Mouse (Mus musculus): Measurements from ENCODE around the gene Ntrk3. TPM values are rescaled to one million over a fixed set of nuclear protein-coding genes. Genes with fewer than 3 reads are reported as not detected.

Ntrk3 gene
- polyA plus RNA-seq, 1 experiment from 2014 or later: 21.1 TPM

DNA sequence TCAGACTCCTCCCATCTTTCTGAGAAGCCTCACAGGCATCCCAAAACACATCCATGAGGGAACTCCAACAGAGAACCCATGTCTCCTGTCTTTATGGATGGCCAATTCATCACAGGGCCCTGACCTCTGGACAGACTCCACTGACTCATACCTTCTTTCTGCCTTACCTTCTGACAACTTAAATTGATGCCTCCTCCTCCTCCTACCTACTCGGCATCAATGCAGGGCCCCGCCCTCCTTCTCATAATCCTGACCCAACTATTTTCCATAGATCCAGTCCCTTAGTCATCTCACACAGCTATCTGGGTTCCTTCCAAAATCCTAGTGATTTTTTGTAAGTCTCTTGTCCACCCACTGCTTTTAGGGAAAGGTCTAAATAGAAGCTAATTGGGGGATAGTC lies 78.0 kb downstream of the Ntrk3 start:
- WGBS: 82% methylated on average over 2 of the region's 2 CpGs
- Histone ChIP-seq H3K27me3 (no peaks in the 10 kb centered on the region), H3K36me3 (no peaks in the 10 kb centered on the region), H3K9ac (no peak overlapping the region), H3K9me3 (no peaks in the 10 kb centered on the region), H3K4me1 (replicated peaks) (peaks cover 8% of the 10 kb centered on the region), H3K27ac (no peak overlapping the region), H3K4me2 (no peak overlapping the region), H3K4me3 (no peak overlapping the region)
- ATAC-seq (ENCODE audit: low FRiP score): no peak

DNA sequence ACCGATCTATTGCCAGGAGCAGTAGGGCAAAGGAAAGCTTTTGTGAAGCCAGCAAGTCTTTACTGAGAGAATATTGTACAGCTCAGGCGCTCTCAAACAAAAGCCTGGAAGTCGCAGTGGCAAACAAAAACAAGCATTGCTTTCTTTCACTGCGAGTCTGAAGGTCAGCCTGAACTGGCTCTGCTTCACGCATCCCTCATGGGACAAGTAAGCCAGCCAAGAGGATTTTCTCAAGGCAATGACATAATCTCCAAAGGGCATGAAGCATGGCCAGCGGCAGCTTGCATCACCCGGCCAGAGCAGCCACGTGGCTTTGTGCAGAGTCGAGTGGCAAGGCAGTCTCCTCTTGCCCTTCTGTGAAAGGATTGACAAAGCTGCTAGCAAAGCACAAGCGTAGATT lies 79.8 kb downstream of the Ntrk3 start:
- 41% methylated on average over 10 of the region's 10 CpGs for WGBS
- no peak overlapping the region for H3K27ac ChIP-seq
- peaks cover 12% of the 10 kb centered on the region for H3K4me1 ChIP-seq (replicated peaks)
- peak; percentile 23; the same call in 1 of the 2 replicates for ATAC-seq (ENCODE audit: low FRiP score)
- no peaks in the 10 kb centered on the region for H3K27me3 ChIP-seq
- no peak overlapping the region for H3K4me3 ChIP-seq
- H3K9ac ChIP-seq: no peak overlapping the region
- H3K36me3 ChIP-seq: no peaks in the 10 kb centered on the region
- no peak overlapping the region for H3K4me2 ChIP-seq
- H3K9me3 ChIP-seq: no peaks in the 10 kb centered on the region

DNA sequence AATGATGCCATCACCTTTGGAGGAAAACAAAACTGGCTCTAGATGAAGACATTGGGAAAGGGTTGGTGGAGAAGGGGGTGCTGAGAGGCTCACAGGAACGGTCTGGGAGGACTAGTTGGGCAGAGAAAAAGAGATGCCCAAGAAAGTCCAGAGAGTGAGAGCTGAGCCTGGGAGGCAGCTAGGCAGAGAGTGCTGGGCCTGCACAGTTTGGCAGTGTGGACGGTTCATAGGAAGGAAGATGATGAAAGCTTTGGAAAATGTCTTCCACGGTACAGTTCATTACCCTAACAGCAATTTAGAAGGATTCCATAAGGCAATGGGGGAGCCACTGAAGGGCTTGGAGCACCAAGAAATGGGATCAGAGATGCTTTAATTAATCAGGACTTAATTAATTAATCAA lies 81.6 kb downstream of the Ntrk3 start:
- WGBS: 62% methylated on average over 3 of the region's 3 CpGs
- no peaks in the 10 kb centered on the region for H3K36me3 ChIP-seq
- H3K27ac ChIP-seq: no peak overlapping the region
- ATAC-seq (ENCODE audit: low FRiP score): no peak
- no peak overlapping the region for H3K9ac ChIP-seq
- no peak overlapping the region for H3K4me2 ChIP-seq
- H3K4me3 ChIP-seq: no peak overlapping the region
- H3K4me1 ChIP-seq (replicated peaks): peaks cover 12% of the 10 kb centered on the region
- no peaks in the 10 kb centered on the region for H3K9me3 ChIP-seq
- no peaks in the 10 kb centered on the region for H3K27me3 ChIP-seq

DNA sequence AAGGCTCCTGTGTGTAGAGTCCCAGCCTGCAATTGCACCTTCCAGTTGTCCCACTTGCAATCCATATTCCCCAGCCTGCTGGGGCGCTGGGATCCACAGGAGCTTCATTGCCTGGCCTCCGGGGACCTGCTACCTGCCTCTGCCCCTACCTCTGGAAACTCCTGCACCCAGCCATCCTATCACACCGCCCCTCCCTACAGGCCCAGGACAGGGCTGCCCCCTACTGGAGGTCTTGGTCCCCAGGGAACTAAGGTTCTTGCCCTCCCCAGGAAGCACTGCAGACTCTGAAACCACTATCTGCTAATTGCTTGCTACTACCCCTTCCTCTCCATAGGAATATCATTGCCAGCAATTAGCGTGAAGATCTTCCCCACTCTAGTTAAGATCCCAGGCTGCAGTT lies 84.1 kb downstream of the Ntrk3 start:
- H3K27ac ChIP-seq: no peak overlapping the region
- 32% methylated on average over 4 of the region's 4 CpGs for WGBS
- no peak for ATAC-seq (ENCODE audit: low FRiP score)

DNA sequence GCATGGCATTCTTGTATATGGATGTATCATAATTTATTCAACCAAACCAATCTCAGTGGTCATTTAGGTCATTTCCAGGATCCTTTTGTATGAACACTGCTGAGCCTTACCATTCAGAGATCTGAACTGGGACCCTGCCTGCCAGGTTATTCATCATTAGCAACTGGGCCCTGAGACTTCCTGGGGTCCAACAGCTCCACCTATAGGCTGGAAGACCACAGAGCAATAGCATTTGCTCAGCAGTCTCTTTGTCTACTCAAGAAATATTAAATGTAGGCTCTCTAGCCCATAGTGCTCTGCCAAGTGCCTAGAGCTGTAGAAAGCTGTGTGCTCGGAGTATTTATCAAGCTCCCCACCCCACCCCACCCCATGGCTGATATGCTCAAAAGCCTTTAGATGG lies 85.5 kb downstream of the Ntrk3 start:
- 68% methylated on average over 1 of the region's 1 CpGs for WGBS
- H3K9me3 ChIP-seq: no peaks in the 10 kb centered on the region
- no peak overlapping the region for H3K4me3 ChIP-seq
- H3K27ac ChIP-seq: no peak overlapping the region
- H3K27me3 ChIP-seq: no peaks in the 10 kb centered on the region
- ATAC-seq (ENCODE audit: low FRiP score): no peak
- H3K4me2 ChIP-seq: no peak overlapping the region
- peaks cover 4% of the 10 kb centered on the region for H3K4me1 ChIP-seq (replicated peaks)
- H3K9ac ChIP-seq: no peak overlapping the region
- H3K36me3 ChIP-seq: no peaks in the 10 kb centered on the region

More for the DNA sequence above, 84.1 kb downstream of the Ntrk3 start:
- H3K27me3 ChIP-seq: no peaks in the 10 kb centered on the region
- peaks cover 12% of the 10 kb centered on the region for H3K4me1 ChIP-seq (replicated peaks)
- H3K4me2 ChIP-seq: no peak overlapping the region
- no peaks in the 10 kb centered on the region for H3K36me3 ChIP-seq
- no peaks in the 10 kb centered on the region for H3K9me3 ChIP-seq
- H3K4me3 ChIP-seq: no peak overlapping the region
- no peak overlapping the region for H3K9ac ChIP-seq

DNA sequence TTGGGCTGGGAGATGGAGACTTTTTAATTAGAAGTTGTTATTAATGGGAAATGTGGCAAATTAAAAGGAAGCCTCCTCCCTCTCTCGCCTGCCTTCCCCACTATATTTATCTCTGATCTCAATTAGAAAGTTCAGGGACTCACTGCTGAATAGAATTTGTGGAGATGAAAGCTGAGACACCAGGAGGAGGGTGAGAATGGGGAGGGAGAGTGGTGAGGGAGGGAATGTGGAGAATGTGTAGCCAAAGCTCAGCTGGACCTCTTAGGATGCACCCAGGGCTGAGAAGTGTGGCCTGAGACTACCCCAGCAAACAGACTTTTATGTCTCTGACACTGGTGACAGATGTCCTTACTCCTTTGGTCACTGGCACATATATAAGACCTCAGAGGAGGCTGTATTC lies 86.3 kb downstream of the Ntrk3 start:
- H3K9ac ChIP-seq: no peak overlapping the region
- H3K4me2 ChIP-seq: no peak overlapping the region
- peaks cover 4% of the 10 kb centered on the region for H3K4me1 ChIP-seq (replicated peaks)
- H3K27me3 ChIP-seq: no peaks in the 10 kb centered on the region
- no peak overlapping the region for H3K4me3 ChIP-seq
- WGBS: 74% methylated on average over 1 of the region's 1 CpGs
- no peak overlapping the region for H3K27ac ChIP-seq
- ATAC-seq (ENCODE audit: low FRiP score): no peak
- H3K9me3 ChIP-seq: no peaks in the 10 kb centered on the region
- no peaks in the 10 kb centered on the region for H3K36me3 ChIP-seq

DNA sequence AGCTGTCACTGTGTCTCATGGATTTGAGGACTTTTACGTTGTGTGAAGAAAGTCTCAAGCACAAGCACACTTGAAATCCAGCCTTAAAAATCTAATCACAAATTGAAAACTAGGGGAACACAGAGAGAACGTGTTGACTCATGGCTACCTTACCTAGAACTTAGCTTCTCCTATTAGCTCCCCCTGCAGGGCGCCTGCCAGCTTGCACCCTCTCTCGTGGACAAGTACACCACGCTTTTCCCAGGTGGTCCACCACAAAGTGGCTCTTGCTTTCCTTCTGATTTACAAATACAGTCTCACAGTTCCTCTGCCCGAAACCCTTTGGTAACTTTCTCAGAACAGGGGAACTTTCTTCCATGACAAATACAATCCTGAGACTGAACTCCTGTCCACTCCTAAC lies 94.1 kb downstream of the Ntrk3 start:
- no peak for ATAC-seq (ENCODE audit: low FRiP score)
- Histone ChIP-seq H3K4me2 (no peak overlapping the region), H3K4me3 (no peak overlapping the region), H3K4me1 (replicated peaks) (no peaks in the 10 kb centered on the region), H3K9ac (no peak overlapping the region), H3K36me3 (no peaks in the 10 kb centered on the region), H3K9me3 (no peaks in the 10 kb centered on the region), H3K27ac (no peak overlapping the region), H3K27me3 (no peaks in the 10 kb centered on the region)
- WGBS: 67% methylated on average over 6 of the region's 6 CpGs

DNA sequence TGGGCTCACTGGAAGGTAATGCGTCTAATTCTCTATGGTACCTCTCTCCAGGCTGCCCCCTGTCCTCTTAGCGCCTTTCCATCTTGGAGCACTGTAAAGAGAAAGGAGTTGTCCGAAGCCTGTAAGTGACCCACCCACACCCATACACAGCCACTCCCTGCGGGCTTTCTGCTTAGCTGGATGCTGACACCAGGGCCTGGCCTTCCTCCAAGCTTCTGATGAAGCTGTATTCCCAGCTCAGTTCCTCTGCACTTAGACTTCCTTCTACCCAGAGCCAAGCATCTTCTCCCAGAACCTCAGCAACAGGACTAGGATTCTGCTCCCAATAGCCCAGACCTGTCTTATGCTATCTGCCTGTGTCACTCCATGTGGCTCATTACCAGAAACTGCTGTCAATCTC lies 114.1 kb downstream of the Ntrk3 start:
- H3K4me3 ChIP-seq: no peak overlapping the region
- no peak overlapping the region for H3K4me2 ChIP-seq
- no peaks in the 10 kb centered on the region; the same call in 1 of the 2 replicates for H3K27me3 ChIP-seq
- H3K36me3 ChIP-seq: no peaks in the 10 kb centered on the region
- H3K9me3 ChIP-seq: no peaks in the 10 kb centered on the region
- ATAC-seq (ENCODE audit: low FRiP score): no peak
- no peak overlapping the region for H3K27ac ChIP-seq
- peaks cover 21% of the 10 kb centered on the region for H3K4me1 ChIP-seq (replicated peaks)
- no peak overlapping the region for H3K9ac ChIP-seq
- WGBS: 73% methylated on average over 4 of the region's 4 CpGs

DNA sequence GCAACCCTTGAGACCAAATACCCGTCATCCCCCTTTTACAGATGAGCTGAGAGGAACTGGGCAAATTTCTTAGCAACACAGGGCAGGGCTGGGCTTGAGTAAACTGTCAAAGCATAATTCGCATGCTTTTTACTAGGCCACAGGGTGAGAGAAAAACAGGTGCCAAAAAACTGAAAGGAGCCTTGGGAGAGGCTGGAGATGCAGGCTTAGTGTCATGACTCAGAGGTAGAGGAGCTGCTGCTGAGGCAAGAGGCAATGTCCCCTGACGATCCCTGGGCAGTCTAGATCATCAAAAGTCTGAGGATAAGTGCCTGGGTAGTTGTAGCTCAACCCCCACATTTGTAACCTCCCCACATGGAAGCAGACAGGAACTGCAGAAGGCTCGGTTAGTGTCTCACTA lies 116.7 kb downstream of the Ntrk3 start:
- Histone ChIP-seq H3K4me3 (no peak overlapping the region), H3K9ac (no peak overlapping the region), H3K9me3 (no peaks in the 10 kb centered on the region), H3K27ac (no peak overlapping the region), H3K36me3 (no peaks in the 10 kb centered on the region), H3K27me3 (no peaks in the 10 kb centered on the region; the same call in 1 of the 2 replicates), H3K4me1 (replicated peaks) (peaks cover 21% of the 10 kb centered on the region), H3K4me2 (no peak overlapping the region)
- 64% methylated on average over 4 of the region's 4 CpGs for WGBS
- ATAC-seq (ENCODE audit: low FRiP score): no peak

DNA sequence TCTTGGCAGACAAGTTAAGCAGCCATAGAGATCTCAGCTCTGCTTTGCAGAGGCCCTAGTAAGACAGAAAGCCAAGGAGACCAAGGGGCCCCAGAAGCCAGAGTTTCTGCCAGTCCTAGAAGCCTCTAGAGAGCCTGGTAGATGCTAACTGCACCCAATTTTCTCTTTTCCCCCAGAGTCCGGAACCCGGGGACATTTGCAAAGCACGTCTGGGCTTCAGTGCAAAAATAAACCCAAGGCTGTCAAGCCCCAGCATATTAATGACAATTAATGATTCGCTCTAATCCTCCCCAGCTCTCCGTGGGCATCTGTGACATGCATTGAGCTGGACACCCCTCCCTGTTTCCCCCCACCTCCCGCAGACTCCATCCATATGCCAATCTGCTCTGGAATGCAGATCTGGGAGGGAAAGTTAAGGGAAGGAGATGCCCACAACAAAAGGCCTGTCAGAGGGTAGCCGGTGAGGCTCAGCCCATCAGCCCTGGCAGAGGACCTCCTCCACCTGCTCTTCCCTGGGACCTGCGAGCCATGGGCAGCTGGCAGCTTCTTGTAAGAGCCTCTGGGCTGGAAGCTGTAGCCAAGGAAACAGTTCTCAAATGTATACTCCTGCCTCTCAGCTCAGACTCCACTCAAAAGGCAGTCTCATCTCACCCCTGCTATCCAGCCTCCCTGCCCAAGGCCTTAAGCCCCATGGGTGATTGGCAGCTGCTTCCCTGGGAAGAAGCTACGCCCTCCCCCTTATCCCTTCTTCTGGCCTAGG lies 117.8 kb downstream of the Ntrk3 start:
- peak; percentile 86 for ATAC-seq (ENCODE audit: low FRiP score)
- Histone ChIP-seq H3K4me1 (replicated peaks) (peaks cover 21% of the 10 kb centered on the region), H3K4me3 (no peak overlapping the region), H3K4me2 (no peak overlapping the region), H3K36me3 (no peaks in the 10 kb centered on the region), H3K27me3 (no peaks in the 10 kb centered on the region; the same call in 1 of the 2 replicates), H3K9me3 (no peaks in the 10 kb centered on the region), H3K27ac (peak overlapping the region; percentile 8), H3K9ac (0 out of 2 replicates have a peak overlapping the region, but pooled peaks have one; percentile 13)
- WGBS: 24% methylated on average over 9 of the region's 9 CpGs

DNA sequence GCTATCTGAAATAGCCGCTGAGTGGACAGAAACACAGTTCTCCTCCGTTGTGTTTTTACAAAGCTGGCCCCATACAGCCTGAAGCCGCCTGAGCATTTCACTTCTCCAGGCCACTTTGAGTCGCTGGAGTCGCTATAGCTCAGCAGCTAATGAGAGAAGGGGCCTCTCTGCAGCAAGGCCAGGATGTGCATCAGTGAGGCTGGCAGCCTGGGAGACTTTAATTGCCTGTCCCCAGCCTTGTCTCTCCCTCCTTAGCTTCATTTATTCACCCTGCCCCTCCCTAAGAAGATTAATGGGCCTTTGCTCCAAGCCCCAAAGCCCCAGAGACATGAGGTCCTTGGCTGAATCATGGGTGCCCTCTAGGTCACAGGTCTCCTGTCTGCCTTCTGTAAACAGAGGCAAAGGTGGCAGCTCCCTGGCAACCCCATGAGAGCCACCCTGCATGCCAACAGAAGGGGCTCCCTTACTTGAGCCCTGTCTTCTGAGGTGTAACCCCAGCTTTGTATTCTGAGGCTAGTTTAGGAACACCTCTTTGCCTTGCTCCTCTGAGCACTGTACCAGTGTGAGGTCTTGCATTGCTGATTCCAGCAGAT lies 132.2 kb downstream of the Ntrk3 start:
- Histone ChIP-seq H3K9ac (no peak overlapping the region), H3K27me3 (no peaks in the 10 kb centered on the region; the same call in 1 of the 2 replicates), H3K4me1 (replicated peaks) (peaks cover 25% of the 10 kb centered on the region), H3K9me3 (no peaks in the 10 kb centered on the region), H3K4me2 (no peak overlapping the region), H3K36me3 (no peaks in the 10 kb centered on the region), H3K4me3 (no peak overlapping the region), H3K27ac (no peak overlapping the region)
- ATAC-seq (ENCODE audit: low FRiP score): no peak
- 39% methylated on average over 5 of the region's 5 CpGs for WGBS

DNA sequence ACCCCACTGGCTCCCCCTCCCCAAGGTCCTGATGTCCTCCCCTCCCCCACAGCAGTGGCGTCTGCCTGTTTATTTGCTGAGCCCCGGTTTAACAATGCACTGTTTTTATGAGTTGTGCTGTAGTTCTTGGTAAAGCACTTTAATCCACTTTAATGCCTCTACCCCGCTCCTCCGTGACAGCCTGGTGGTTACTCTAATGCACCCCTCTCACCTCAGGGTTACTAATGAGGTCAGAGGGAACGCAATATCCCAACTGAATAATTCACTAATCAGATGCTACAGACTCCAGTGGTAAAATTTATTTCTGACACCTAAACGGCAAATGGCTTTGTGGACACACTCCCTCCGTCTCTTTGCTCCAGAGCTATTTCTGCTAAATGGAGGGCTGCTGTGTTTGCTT lies 133.9 kb downstream of the Ntrk3 start:
- Histone ChIP-seq H3K4me2 (no peak overlapping the region), H3K27me3 (no peaks in the 10 kb centered on the region; the same call in 1 of the 2 replicates), H3K4me3 (no peak overlapping the region), H3K9ac (no peak overlapping the region), H3K36me3 (no peaks in the 10 kb centered on the region), H3K4me1 (replicated peaks) (peaks cover 21% of the 10 kb centered on the region), H3K9me3 (no peaks in the 10 kb centered on the region), H3K27ac (no peak overlapping the region)
- ATAC-seq (ENCODE audit: low FRiP score): no peak
- 32% methylated on average over 7 of the region's 7 CpGs for WGBS

DNA sequence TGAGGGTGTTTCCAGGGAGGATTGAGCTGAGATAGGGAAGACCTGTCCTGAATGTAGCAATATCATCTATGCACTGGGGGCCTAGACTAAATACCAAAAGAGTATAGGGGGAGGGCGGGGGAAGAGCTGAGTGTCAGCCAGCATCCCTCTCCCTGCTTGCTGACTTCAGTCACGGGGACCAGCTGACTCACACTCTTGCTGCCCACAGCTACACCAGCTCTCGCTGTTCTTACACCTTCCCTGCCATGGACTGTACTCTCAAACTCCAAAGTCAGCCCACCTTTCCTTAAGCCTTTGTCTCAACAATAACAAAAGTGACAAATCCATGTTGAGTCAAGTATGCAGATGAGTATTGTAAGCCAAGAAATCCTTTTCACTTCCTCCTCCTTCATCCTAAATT lies 136.0 kb downstream of the Ntrk3 start:
- no peak overlapping the region for H3K9ac ChIP-seq

More for the DNA sequence above, 136.0 kb downstream of the Ntrk3 start:
- peaks cover 37% of the 10 kb centered on the region for H3K4me1 ChIP-seq (replicated peaks)
- no peak overlapping the region for H3K4me3 ChIP-seq
- H3K4me2 ChIP-seq: no peak overlapping the region
- H3K27ac ChIP-seq: no peak overlapping the region
- no peak for ATAC-seq (ENCODE audit: low FRiP score)
- no peaks in the 10 kb centered on the region for H3K9me3 ChIP-seq
- WGBS: 90% methylated on average over 3 of the region's 3 CpGs
- no peaks in the 10 kb centered on the region for H3K36me3 ChIP-seq
- peaks cover 6% of the 10 kb centered on the region for H3K27me3 ChIP-seq
